Mouse (Mus musculus) brain, embryonic 14.5 days (tissue): ENCODE measurements around the gene Ssb.

ENCODE experiments used
- CTCF ChIP-seq: fragments of 200-500 bp; IDR thresholded peaks from 2 replicates; pipeline ENCODE4 v1.5.1; 2012; ENCODE audit warnings: inconsistent platforms, mild to moderate bottlenecking, moderate library complexity, borderline replicate concordance; ENCODE audit not compliant: insufficient read depth, insufficient read length; ENCODE audit errors: extremely low read depth
- POLR2A ChIP-seq: fragments of 200-500 bp; IDR thresholded peaks from 2 replicates; pipeline ENCODE4 v1.6.1; 2012; ENCODE audit warnings: mild to moderate bottlenecking, inconsistent platforms, borderline replicate concordance; ENCODE audit not compliant: poor library complexity, insufficient read depth, insufficient read length, severe bottlenecking; ENCODE audit errors: extremely low read depth

GRCm38 (mm10) chr2:69851427-69852058 is 9.8 kb upstream of the Ssb start:
- no peak for TF ChIP-seq POLR2A
- TF ChIP-seq CTCF = no peak
